Mouse (Mus musculus): ENCODE data around the gene Cp.
"Not testable (repeated sequence)": the region's sequence is repeated elsewhere in the genome, so short reads cannot be mapped to it uniquely, and the experiment has no call there.

Cp gene

GRCm38 (mm10) chr3:20007275-20007674 is 50.4 kb downstream of the Cp start:
- DNase-seq (ENCODE audit: low spot score), result no peak

GRCm38 (mm10) chr3:20007759-20008158 is 50.9 kb downstream of the Cp start:
- DNase-seq (ENCODE audit: low spot score), result no peak

- no peak for DNase-seq (ENCODE audit: low spot score)
Observed at GRCm38 (mm10) chr3:20010464-20010863, 53.6 kb downstream of the Cp start.

- not testable (repeated sequence) for DNase-seq (ENCODE audit: low spot score)
Observed at GRCm38 (mm10) chr3:20010905-20011304, 54.1 kb downstream of the Cp start.

- DNase-seq (ENCODE audit: low spot score), result no peak
Observed at GRCm38 (mm10) chr3:20014454-20014853, 57.6 kb downstream of the Cp start.

GRCm38 (mm10) chr3:20018076-20018475 is 61.2 kb downstream of the Cp start:
- DNase-seq (ENCODE audit: low spot score), result no peak

GRCm38 (mm10) chr3:20023832-20024231 is 67.0 kb downstream of the Cp start:
- no peak for DNase-seq (ENCODE audit: low spot score)

GRCm38 (mm10) chr3:20026481-20026880 is 69.6 kb downstream of the Cp start:
- DNase-seq (ENCODE audit: low spot score), result no peak

- no peak for DNase-seq (ENCODE audit: low spot score)
Observed at GRCm38 (mm10) chr3:20026996-20027689, 70.3 kb downstream of the Cp start.

GRCm38 (mm10) chr3:20027788-20028187 is 70.9 kb downstream of the Cp start:
- DNase-seq (ENCODE audit: low spot score), result no peak

GRCm38 (mm10) chr3:20028640-20029039 is 71.8 kb downstream of the Cp start:
- DNase-seq (ENCODE audit: low spot score), result no peak

GRCm38 (mm10) chr3:20030807-20031206 is 74.0 kb downstream of the Cp start:
- DNase-seq (ENCODE audit: low spot score), result no peak

- DNase-seq (ENCODE audit: low spot score), result no peak
Observed at GRCm38 (mm10) chr3:20033761-20034718, 77.2 kb downstream of the Cp start.

- DNase-seq (ENCODE audit: low spot score), result peak; percentile 26
Observed at GRCm38 (mm10) chr3:20034719-20035404, 78.0 kb downstream of the Cp start, which contains the start of gene Hps3. TSS of gene Hps3 (minus strand) at chr3:20035315.

GRCm38 (mm10) chr3:20036069-20036468 is 79.2 kb downstream of the Cp start:
- no peak for DNase-seq (ENCODE audit: low spot score)

GRCm38 (mm10) chr3:20041461-20041860 is 84.6 kb downstream of the Cp start:
- DNase-seq (ENCODE audit: low spot score), result not testable (repeated sequence)

- not testable (repeated sequence) for DNase-seq (ENCODE audit: low spot score)
Observed at GRCm38 (mm10) chr3:20044736-20045135, 87.9 kb downstream of the Cp start.

GRCm38 (mm10) chr3:20057306-20058196 is 100.7 kb downstream of the Cp start, which contains the start of gene Hltf:
TSS of gene Hltf (plus strand) at chr3:20057811.
- peak; percentile 59 for DNase-seq (ENCODE audit: low spot score)

GRCm38 (mm10) chr3:20058197-20058541 is 101.3 kb downstream of the Cp start:
- DNase-seq (ENCODE audit: low spot score), result no peak

Measured in urinary bladder, postnatal 10 days (tissue).